Mouse (Mus musculus) layer of hippocampus, adult 9-11 months (tissue): Measurements from ENCODE around the gene Gm5114.
A peak's percentile ranks its signal among the peaks of the same experiment; 100 is the strongest.
"Not testable (repeated sequence)": the region's sequence is repeated elsewhere in the genome, so short reads cannot be mapped to it uniquely, and the experiment has no call there.

Experiments
- DNase-seq: peaks from one replicate; pipeline ENCODE4 v3.0.0; 2022

Gene Gm5114

GRCm38 (mm10) chr7:39413060-39413459 lies at the start of gene Gm5114:
Gene Gm5114 (minus strand): TSS chr7:39413160.
- DNase-seq = not testable (repeated sequence)

GRCm38 (mm10) chr7:39455806-39456205 lies 42.8 kb upstream of the Gm5114 start:
- DNase-seq = no peak

- DNase-seq = peak; percentile 94
These were observed 36.5 kb upstream of the Gm5114 start for GRCm38 (mm10) chr7:39449260-39450021.

GRCm38 (mm10) chr7:39448626-39449242 lies 35.8 kb upstream of the Gm5114 start:
- no peak for DNase-seq

- DNase-seq = no peak
These were observed 28.3 kb upstream of the Gm5114 start for GRCm38 (mm10) chr7:39441237-39441636.

GRCm38 (mm10) chr7:39440362-39440761 lies 27.4 kb upstream of the Gm5114 start:
- no peak for DNase-seq
